Mouse (Mus musculus): Measurements from ENCODE around the gene Lrguk.

Lrguk gene

GRCm38 (mm10) chr6:34146042-34146441 lies 116.8 kb downstream of the Lrguk start:
- no peak for DNase-seq (ENCODE audit: low spot score in 2 of 2)

GRCm38 (mm10) chr6:34148021-34148420 lies 118.8 kb downstream of the Lrguk start:
- DNase-seq (ENCODE audit: low spot score in 2 of 2) = no peak

GRCm38 (mm10) chr6:34148639-34149038 lies 119.4 kb downstream of the Lrguk start:
- no peak for DNase-seq (ENCODE audit: low spot score in 2 of 2)

GRCm38 (mm10) chr6:34149066-34149465 lies 119.8 kb downstream of the Lrguk start:
- no peak for DNase-seq (ENCODE audit: low spot score in 2 of 2)

GRCm38 (mm10) chr6:34149821-34150220 lies 120.6 kb downstream of the Lrguk start:
- DNase-seq (ENCODE audit: low spot score in 2 of 2) = no peak

- no peak for DNase-seq (ENCODE audit: low spot score in 2 of 2)
Observed at GRCm38 (mm10) chr6:34153069-34154052, 124.1 kb downstream of the Lrguk start.

- no peak for DNase-seq (ENCODE audit: low spot score in 2 of 2)
Observed at GRCm38 (mm10) chr6:34154202-34154601, 125.0 kb downstream of the Lrguk start.

GRCm38 (mm10) chr6:34155137-34155804 lies 126.0 kb downstream of the Lrguk start:
- DNase-seq (ENCODE audit: low spot score in 2 of 2) = no peak

GRCm38 (mm10) chr6:34156057-34156456 lies 126.8 kb downstream of the Lrguk start:
- no peak for DNase-seq (ENCODE audit: low spot score in 2 of 2)

GRCm38 (mm10) chr6:34156841-34157748 lies 127.8 kb downstream of the Lrguk start:
- DNase-seq (ENCODE audit: low spot score in 2 of 2) = no peak

GRCm38 (mm10) chr6:34159998-34160815 lies 131.0 kb downstream of the Lrguk start:
- no peak for DNase-seq (ENCODE audit: low spot score in 2 of 2)

GRCm38 (mm10) chr6:34160816-34161310 lies 131.6 kb downstream of the Lrguk start:
- no peak for DNase-seq (ENCODE audit: low spot score in 2 of 2)

- no peak for DNase-seq (ENCODE audit: low spot score in 2 of 2)
Observed at GRCm38 (mm10) chr6:34161511-34161910, 132.3 kb downstream of the Lrguk start.

- DNase-seq (ENCODE audit: low spot score in 2 of 2) = no peak
Observed at GRCm38 (mm10) chr6:34162607-34163006, 133.4 kb downstream of the Lrguk start.

GRCm38 (mm10) chr6:34163014-34163413 lies 133.8 kb downstream of the Lrguk start:
- DNase-seq (ENCODE audit: low spot score in 2 of 2) = no peak

GRCm38 (mm10) chr6:34168834-34169233 lies 139.6 kb downstream of the Lrguk start:
- no peak for DNase-seq (ENCODE audit: low spot score in 2 of 2)

GRCm38 (mm10) chr6:34170844-34171494 lies 141.7 kb downstream of the Lrguk start:
- no peak for DNase-seq (ENCODE audit: low spot score in 2 of 2)

- DNase-seq (ENCODE audit: low spot score in 2 of 2) = no peak
Observed at GRCm38 (mm10) chr6:34171748-34172457, 142.7 kb downstream of the Lrguk start.

GRCm38 (mm10) chr6:34173251-34173650 lies 144.0 kb downstream of the Lrguk start:
- DNase-seq (ENCODE audit: low spot score in 2 of 2) = no peak
